Mouse (Mus musculus) testis, postnatal 14 days (tissue): ENCODE results near the gene Vdac1.
A peak's percentile ranks its signal among the peaks of the same experiment; 100 is the strongest.

Experiments used
- DNase-seq: peaks from one replicate; pipeline ENCODE4 v3.0.0; 2021; ENCODE audit warnings: low spot score

The Vdac1 gene

GRCm38 (mm10) chr11:52360471-52361277, at the start of gene Vdac1:
Vdac1 (plus strand) TSS chr11:52360860.
- DNase-seq = peak; percentile 79

GRCm38 (mm10) chr11:52314102-52314793, 46.4 kb upstream of the Vdac1 start:
- DNase-seq = no peak

GRCm38 (mm10) chr11:52318445-52318844, 42.2 kb upstream of the Vdac1 start:
- DNase-seq = no peak

GRCm38 (mm10) chr11:52319664-52320063, 41.0 kb upstream of the Vdac1 start:
- no peak for DNase-seq

GRCm38 (mm10) chr11:52320529-52320928, 40.1 kb upstream of the Vdac1 start:
- DNase-seq = no peak

GRCm38 (mm10) chr11:52321540-52321939, 39.1 kb upstream of the Vdac1 start:
- DNase-seq = no peak

GRCm38 (mm10) chr11:52324442-52325367, 36.0 kb upstream of the Vdac1 start:
- DNase-seq = no peak

- DNase-seq = no peak
These were observed 33.3 kb upstream of the Vdac1 start for GRCm38 (mm10) chr11:52327313-52327712.

GRCm38 (mm10) chr11:52332421-52333118, 28.1 kb upstream of the Vdac1 start:
- DNase-seq = peak; percentile 50

GRCm38 (mm10) chr11:52333616-52334015, 27.0 kb upstream of the Vdac1 start:
- no peak for DNase-seq

GRCm38 (mm10) chr11:52335263-52335662, 25.4 kb upstream of the Vdac1 start:
- no peak for DNase-seq

- DNase-seq = no peak
These were observed 24.7 kb upstream of the Vdac1 start for GRCm38 (mm10) chr11:52335924-52336323.

- DNase-seq = no peak
These were observed 22.9 kb upstream of the Vdac1 start for GRCm38 (mm10) chr11:52337651-52338295.

GRCm38 (mm10) chr11:52338351-52338750, 22.3 kb upstream of the Vdac1 start:
- no peak for DNase-seq

- DNase-seq = no peak
These were observed 21.6 kb upstream of the Vdac1 start for GRCm38 (mm10) chr11:52339098-52339497.

- no peak for DNase-seq
These were observed 21.1 kb upstream of the Vdac1 start for GRCm38 (mm10) chr11:52339512-52339911.

- DNase-seq = no peak
These were observed 20.4 kb upstream of the Vdac1 start for GRCm38 (mm10) chr11:52340123-52340864.

GRCm38 (mm10) chr11:52341001-52341400, 19.7 kb upstream of the Vdac1 start:
- no peak for DNase-seq

GRCm38 (mm10) chr11:52341476-52341875, 19.2 kb upstream of the Vdac1 start:
- DNase-seq = no peak

- DNase-seq = no peak
These were observed 18.4 kb upstream of the Vdac1 start for GRCm38 (mm10) chr11:52342296-52342695.
